Mouse (Mus musculus) myocyte (in vitro differentiated cells): ENCODE data around the gene Elovl2. TPM values are rescaled to one million over a fixed set of nuclear protein-coding genes. Genes with fewer than 3 reads are reported as not detected.
A peak's percentile ranks its signal among the peaks of the same experiment; 100 is the strongest.

ENCODE experiments used
- H3K27me3 ChIP-seq: one replicate; pipeline ENCODE4 v1.6.1; 2011; ENCODE audit not compliant: control insufficient read depth, insufficient read depth, insufficient read length
- H3K36me3 ChIP-seq: one replicate; pipeline ENCODE4 v1.6.1; 2011; ENCODE audit not compliant: control insufficient read depth, insufficient read depth
- H3K4me2 ChIP-seq: one replicate; pipeline ENCODE4 v1.6.1; 2011; ENCODE audit warnings: low read depth, control low read depth
- H3K4me3 ChIP-seq: one replicate; pipeline ENCODE4 v1.5.1; 2011; ENCODE audit warnings: mild to moderate bottlenecking, control low read depth, moderate library complexity
- H3K79me2 ChIP-seq: one replicate; pipeline ENCODE4 v1.6.1; 2011; ENCODE audit not compliant: control insufficient read depth, insufficient read depth
- H3ac ChIP-seq: one replicate; pipeline ENCODE4 v1.6.1; 2011; ENCODE audit not compliant: control insufficient read depth, insufficient read length
- CEBPB ChIP-seq: IDR thresholded peaks from 2 replicates; pipeline ENCODE4 v1.6.1; 2011; ENCODE audit warnings: mild to moderate bottlenecking, moderate library complexity; ENCODE audit not compliant: poor library complexity, insufficient read depth, severe bottlenecking
- E2F4 ChIP-seq: IDR thresholded peaks from one replicate; pipeline ENCODE4 v1.6.1; 2011; ENCODE audit warnings: mild to moderate bottlenecking, control low read depth, moderate library complexity; ENCODE audit not compliant: insufficient read depth
- MAX ChIP-seq: IDR thresholded peaks from one replicate; pipeline ENCODE4 v1.6.1; 2011; ENCODE audit warnings: low read depth, mild to moderate bottlenecking, control low read depth
- MYOD1 ChIP-seq, 3 experiments: IDR thresholded peaks; one replicate each; pipeline ENCODE4 v1.6.1; 2011; ENCODE audit warnings: control low read depth in 2 of 3, low read depth in 2 of 3, mild to moderate bottlenecking in 2 of 3, moderate library complexity in 1 of 3; ENCODE audit not compliant: insufficient read length in 2 of 3, control insufficient read depth in 1 of 3
- MYOG ChIP-seq, 3 experiments: IDR thresholded peaks; one replicate each; pipeline ENCODE4 v1.6.1; 2011; ENCODE audit warnings: control low read depth in 2 of 3, low read depth in 2 of 3, mild to moderate bottlenecking in 2 of 3; ENCODE audit not compliant: insufficient read length in 2 of 3, control insufficient read depth in 1 of 3, insufficient read depth in 1 of 3
- POLR2A ChIP-seq: IDR thresholded peaks from one replicate; pipeline ENCODE4 v1.6.1; 2011; ENCODE audit warnings: low read depth, mild to moderate bottlenecking, control low read depth, moderate library complexity; ENCODE audit not compliant: insufficient read length
- POLR2AphosphoS2 ChIP-seq: IDR thresholded peaks from one replicate; pipeline ENCODE4 v1.6.1; 2011; ENCODE audit warnings: low read depth, control low read depth; ENCODE audit not compliant: insufficient read length
- REST ChIP-seq: IDR thresholded peaks from one replicate; pipeline ENCODE4 v1.6.1; 2011; ENCODE audit warnings: mild to moderate bottlenecking, control low read depth, moderate library complexity; ENCODE audit not compliant: insufficient read depth, insufficient read length
- SRF ChIP-seq: IDR thresholded peaks from one replicate; pipeline ENCODE4 v1.6.1; 2011; ENCODE audit warnings: low read depth; ENCODE audit not compliant: control insufficient read depth, insufficient read length
- TCF12 ChIP-seq: IDR thresholded peaks from one replicate; pipeline ENCODE4 v1.6.1; 2011; ENCODE audit warnings: mild to moderate bottlenecking, control low read depth; ENCODE audit not compliant: poor library complexity, insufficient read depth, severe bottlenecking
- TCF3 ChIP-seq: IDR thresholded peaks from one replicate; pipeline ENCODE4 v1.6.1; 2011; ENCODE audit warnings: low read depth, control low read depth; ENCODE audit not compliant: insufficient read length
- USF1 ChIP-seq: IDR thresholded peaks from one replicate; pipeline ENCODE4 v1.6.1; 2011; ENCODE audit warnings: low read depth, mild to moderate bottlenecking, control low read depth, moderate library complexity
- polyA plus RNA-seq: library from polyadenylated mRNA; unstranded; fragments of >200 nt; fragmentation: generic; extraction: Trizol; gene quantifications from one replicate; pipeline ENCODE4 v1.2.1, GENCODE M21; 2012; ENCODE audit warnings: missing spikeins

Elovl2 gene
- polyA plus RNA-seq, 1 experiment = not detected

- TF ChIP-seq POLR2AphosphoS2 = no peak
- no peak for TF ChIP-seq MYOG (IDR thresholded peaks at IDR 0.05; ENCODE audit: control insufficient read depth in 1 of 3, insufficient read depth in 1 of 3, insufficient read length in 2 of 3, low read depth in 2 of 3)
- no peak for TF ChIP-seq E2F4
- no peak for TF ChIP-seq CEBPB
- TF ChIP-seq MYOD1 (IDR thresholded peaks at IDR 0.05; ENCODE audit: control insufficient read depth in 1 of 3, insufficient read length in 2 of 3, low read depth in 2 of 3) = no peak
- no peak for TF ChIP-seq TCF3
- no peak for TF ChIP-seq USF1
- TF ChIP-seq MAX = no peak
- H3K36me3 ChIP-seq = no peaks in the 10 kb centered on the region
- peak overlapping the region; percentile 87 for H3K4me3 ChIP-seq
Measured at GRCm38 (mm10) chr13:41250318-41250981, 30.2 kb upstream of the Elovl2 start.

GRCm38 (mm10) chr13:41249538-41250317 is 29.5 kb upstream of the Elovl2 start, which contains the start of gene Smim13:
Gene Smim13, plus strand, starts transcription at chr13:41249844.
- no peaks in the 10 kb centered on the region for H3K27me3 ChIP-seq
- TF ChIP-seq TCF3 (peak; percentile 80), USF1 (no peak), TCF12 (peak; percentile 46), POLR2A (peak; percentile 90), SRF (peak; percentile 61), MAX (no peak), MYOG (IDR thresholded peaks at IDR 0.05; ENCODE audit: control insufficient read depth in 1 of 3, insufficient read depth in 1 of 3, insufficient read length in 2 of 3, low read depth in 2 of 3) (peak; percentile 80 to 94 (median 92)), REST (no peak), MYOD1 (IDR thresholded peaks at IDR 0.05; ENCODE audit: control insufficient read depth in 1 of 3, insufficient read length in 2 of 3, low read depth in 2 of 3) (peak in 2 of 3 experiments; percentile 94 to 99), POLR2AphosphoS2 (peak; percentile 82), E2F4 (no peak)
- no peaks in the 10 kb centered on the region for H3K36me3 ChIP-seq
- peak within 1 kb of the TSS; percentile 64 for H3ac ChIP-seq
- H3K4me2 ChIP-seq = peak within 1 kb of the TSS; percentile 96
- peak within 1 kb of the TSS; percentile 87 for H3K4me3 ChIP-seq
- H3K79me2 ChIP-seq = peaks cover 7% of the 10 kb centered on the region

More at GRCm38 (mm10) chr13:41250318-41250981, 30.2 kb upstream of the Elovl2 start:
- Histone ChIP-seq H3K4me2 (peak overlapping the region; percentile 94), H3ac (peak overlapping the region; percentile 64), H3K27me3 (no peaks in the 10 kb centered on the region), H3K79me2 (peaks cover 7% of the 10 kb centered on the region)

- H3K79me2 ChIP-seq = peaks cover 7% of the 10 kb centered on the region
- H3K4me2 ChIP-seq = peak overlapping the region; percentile 96
- H3K36me3 ChIP-seq = no peaks in the 10 kb centered on the region
- H3K27me3 ChIP-seq = no peaks in the 10 kb centered on the region
- no peak for TF ChIP-seq POLR2A
- no peak for TF ChIP-seq E2F4
- TF ChIP-seq CEBPB = no peak
- TF ChIP-seq MAX = no peak
- H3ac ChIP-seq = peak overlapping the region; percentile 64
- H3K4me3 ChIP-seq = peak overlapping the region; percentile 87
Measured at GRCm38 (mm10) chr13:41248751-41249520, 28.7 kb upstream of the Elovl2 start.

GRCm38 (mm10) chr13:41244306-41244830 is 24.2 kb upstream of the Elovl2 start:
- Histone ChIP-seq H3K36me3 (no peaks in the 10 kb centered on the region), H3K4me3 (no peak overlapping the region), H3K79me2 (no peaks in the 10 kb centered on the region), H3ac (no peak overlapping the region), H3K27me3 (peaks cover 13% of the 10 kb centered on the region), H3K4me2 (peak overlapping the region; percentile 24)
- TF ChIP-seq POLR2A (no peak), MAX (no peak), TCF3 (no peak), MYOD1 (IDR thresholded peaks at IDR 0.05; ENCODE audit: control insufficient read depth in 1 of 3, insufficient read length in 2 of 3, low read depth in 2 of 3) (no peak)

GRCm38 (mm10) chr13:41241557-41241956 is 21.4 kb upstream of the Elovl2 start:
- Histone ChIP-seq H3K36me3 (no peaks in the 10 kb centered on the region), H3K4me2 (no peak overlapping the region), H3K4me3 (no peak overlapping the region), H3K79me2 (no peaks in the 10 kb centered on the region), H3ac (no peak overlapping the region), H3K27me3 (peaks cover 36% of the 10 kb centered on the region)
- TF ChIP-seq MAX (no peak), POLR2AphosphoS2 (no peak), MYOG (IDR thresholded peaks at IDR 0.05; ENCODE audit: control insufficient read depth in 1 of 3, insufficient read depth in 1 of 3, insufficient read length in 2 of 3, low read depth in 2 of 3) (no peak), TCF3 (no peak), E2F4 (no peak), TCF12 (no peak), MYOD1 (IDR thresholded peaks at IDR 0.05; ENCODE audit: control insufficient read depth in 1 of 3, insufficient read length in 2 of 3, low read depth in 2 of 3) (no peak), CEBPB (no peak), SRF (no peak), REST (no peak), USF1 (no peak), POLR2A (no peak)
